Mouse (Mus musculus) spleen, adult 2 months (tissue): ENCODE data around the gene Hoxd10. TPM values are rescaled to one million over a fixed set of nuclear protein-coding genes. Genes with fewer than 3 reads are reported as not detected.

Source experiments
- DNase-seq, 2 experiments: peaks; one replicate each; pipeline versions ENCODE4 v3.0.0 to v3.0.0-alpha.2; 2012 to 2021; ENCODE audit warnings: low spot score in 2 of 2, low read depth in 1 of 2
- H3K27ac ChIP-seq: fragments of 200-500 bp; 2 replicates; pipeline ENCODE4 v1.5.1; 2012; ENCODE audit warnings: low read length, inconsistent platforms; ENCODE audit not compliant: insufficient read depth
- H3K27me3 ChIP-seq: fragments of 200-500 bp; 2 replicates; pipeline ENCODE4 v1.6.1; 2012; ENCODE audit warnings: mild to moderate bottlenecking, moderate library complexity, low read length, inconsistent platforms; ENCODE audit not compliant: control insufficient read depth, insufficient read depth
- H3K36me3 ChIP-seq: fragments of 200-500 bp; 2 replicates; pipeline ENCODE4 v1.6.1; 2012; ENCODE audit warnings: mild to moderate bottlenecking, low read length, inconsistent platforms; ENCODE audit not compliant: control insufficient read depth, insufficient read depth
- H3K4me1 ChIP-seq: fragments of 200-500 bp; 2 replicates; pipeline ENCODE4 v1.6.1; 2011; ENCODE audit warnings: inconsistent platforms; ENCODE audit not compliant: control insufficient read depth, insufficient read depth, insufficient read length
- H3K4me3 ChIP-seq: fragments of 200-500 bp; 2 replicates; pipeline ENCODE4 v1.5.1; 2011; ENCODE audit warnings: mild to moderate bottlenecking, inconsistent platforms; ENCODE audit not compliant: insufficient read depth, insufficient read length; ENCODE audit errors: extremely low read depth
- CTCF ChIP-seq: fragments of 200-500 bp; IDR thresholded peaks from 2 replicates; pipeline ENCODE4 v1.5.1; 2011; ENCODE audit warnings: mild to moderate bottlenecking, inconsistent platforms; ENCODE audit not compliant: insufficient read depth, insufficient read length, insufficient replicate concordance; ENCODE audit errors: extremely low read depth
- POLR2A ChIP-seq: fragments of 200-500 bp; IDR thresholded peaks from 2 replicates; pipeline ENCODE4 v1.6.1; 2011; ENCODE audit warnings: low read depth, low read length, inconsistent platforms
- WGBS: fragments of 180-500 bp; shearing (Covaris S2); methylation state at CpG from one replicate; pipeline ENCODE4 v1.1.7; 2018; 5-methylcytosine and 5-hydroxymethylcytosine counted together
- polyA plus RNA-seq: library from polyadenylated mRNA; depleted of rRNA; stranded (reverse); fragments of >200 nt; gene quantifications from 2 replicates; pipeline ENCODE4 v1.2.3, GENCODE M21; 2012

The Hoxd10 gene
- polyA plus RNA-seq, 1 experiment: not detected

DNA sequence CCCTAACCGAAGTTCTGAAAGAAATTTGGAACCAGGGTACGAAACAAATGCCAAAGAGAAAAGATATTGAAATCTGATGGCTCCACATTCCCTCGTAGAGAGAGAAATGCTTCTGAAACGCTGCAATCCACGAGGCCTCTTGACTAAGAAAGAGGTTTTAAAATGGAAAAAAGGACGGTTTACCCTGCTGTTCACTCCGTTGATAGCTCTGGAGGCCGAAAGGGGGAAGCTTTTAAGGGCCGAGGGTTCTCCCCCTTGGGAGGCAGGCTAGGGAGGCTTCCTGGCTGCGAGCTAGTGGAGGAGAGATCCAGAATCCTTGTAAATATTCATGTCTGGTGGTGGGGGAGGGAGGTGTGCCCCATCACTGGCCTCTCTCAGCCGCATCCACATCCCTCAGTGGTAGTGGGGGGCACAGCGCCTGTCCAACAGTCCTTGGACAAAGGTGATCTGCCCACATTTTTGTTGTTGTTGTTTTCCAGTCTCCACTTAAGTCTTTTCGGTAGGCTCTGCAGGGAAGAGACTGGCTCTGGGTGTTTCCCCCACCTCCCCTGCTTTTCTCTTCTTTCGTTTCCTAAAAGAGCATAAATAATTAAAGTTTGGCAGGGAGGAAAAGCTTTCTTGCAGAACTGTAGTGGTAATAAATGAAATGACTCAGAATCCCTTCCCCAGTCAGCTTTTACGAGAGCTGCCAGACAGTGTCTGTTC, 12.7 kb upstream of the Hoxd10 start, which contains the start of gene Hoxd11:
TSS of gene Hoxd11 (plus strand) at position 667 of the 705 bp plus-strand sequence.
- WGBS: 4% methylated on average over 15 of the region's 15 CpGs
- H3K4me3 ChIP-seq: no peak within 1 kb of the TSS
- no peaks in the 10 kb centered on the region for H3K36me3 ChIP-seq
- no peak within 1 kb of the TSS for H3K27ac ChIP-seq
- DNase-seq: no peak
- peaks cover 5% of the 10 kb centered on the region for H3K4me1 ChIP-seq
- peaks cover 48% of the 10 kb centered on the region for H3K27me3 ChIP-seq
- TF ChIP-seq CTCF (no peak), POLR2A (no peak)

DNA sequence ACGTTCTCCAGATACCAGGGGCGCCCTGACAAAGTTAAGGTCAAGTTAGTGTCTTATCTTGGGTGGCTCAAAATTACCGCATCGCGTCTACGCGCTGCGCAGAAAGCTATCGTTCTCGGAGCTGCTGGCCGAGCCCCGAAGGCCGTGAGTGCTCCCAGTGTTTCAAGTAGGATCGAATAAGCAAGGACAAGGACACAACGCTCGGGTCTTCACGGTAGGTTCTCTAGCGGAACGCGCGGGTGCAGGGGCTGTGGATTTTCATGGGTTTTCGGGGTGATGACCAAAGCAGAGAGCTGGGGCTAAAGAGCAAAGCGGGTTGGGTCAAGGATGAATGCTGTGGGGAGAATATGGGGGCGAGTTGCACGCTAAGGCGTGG, 12.1 kb upstream of the Hoxd10 start:
- Histone ChIP-seq H3K4me3 (no peak overlapping the region), H3K4me1 (peaks cover 5% of the 10 kb centered on the region), H3K36me3 (no peaks in the 10 kb centered on the region), H3K27me3 (peaks cover 48% of the 10 kb centered on the region), H3K27ac (no peak overlapping the region)
- 4% methylated on average over 26 of the region's 26 CpGs for WGBS
- TF ChIP-seq POLR2A (no peak), CTCF (no peak)
- no peak for DNase-seq

DNA sequence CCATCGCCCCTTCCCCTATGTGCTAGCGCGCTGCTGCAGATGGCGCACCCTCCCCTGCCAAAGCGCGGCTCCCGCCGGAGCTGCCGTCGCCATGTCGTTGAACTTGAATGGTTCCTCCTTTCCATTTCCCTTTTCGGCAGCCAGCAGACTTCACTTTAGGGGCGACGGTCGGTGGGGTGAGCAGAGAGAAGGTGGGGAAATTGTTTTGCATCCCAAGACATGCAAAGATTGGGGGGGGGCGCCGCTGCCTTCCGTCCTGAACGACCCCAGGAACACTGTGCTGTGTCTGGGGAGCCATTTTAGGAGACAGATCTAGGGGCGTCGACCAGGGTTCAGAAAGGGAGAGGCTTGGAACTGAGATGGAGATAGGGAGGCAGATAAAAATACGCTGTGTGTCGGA, 11.7 kb upstream of the Hoxd10 start:
- no peak for TF ChIP-seq CTCF
- no peak for TF ChIP-seq POLR2A
- Histone ChIP-seq H3K27me3 (peaks cover 47% of the 10 kb centered on the region), H3K36me3 (no peaks in the 10 kb centered on the region), H3K4me3 (no peak overlapping the region), H3K4me1 (peaks cover 5% of the 10 kb centered on the region), H3K27ac (no peak overlapping the region)
- 3% methylated on average over 23 of the region's 23 CpGs for WGBS
- no peak for DNase-seq

- no peaks in the 10 kb centered on the region for H3K36me3 ChIP-seq
- peaks cover 5% of the 10 kb centered on the region for H3K4me1 ChIP-seq
- TF ChIP-seq POLR2A (no peak), CTCF (no peak)
- DNase-seq: no peak
- WGBS: 8% methylated on average over 21 of the region's 21 CpGs
- no peak overlapping the region for H3K27ac ChIP-seq
- peaks cover 40% of the 10 kb centered on the region for H3K27me3 ChIP-seq
- H3K4me3 ChIP-seq: no peak overlapping the region
Measured at GRCm38 (mm10) chr2:74680561-74681398, 10.9 kb upstream of the Hoxd10 start.

- Histone ChIP-seq H3K36me3 (no peaks in the 10 kb centered on the region), H3K4me1 (peaks cover 5% of the 10 kb centered on the region), H3K27ac (no peak overlapping the region), H3K4me3 (no peak overlapping the region), H3K27me3 (peaks cover 43% of the 10 kb centered on the region)
- no peak for TF ChIP-seq CTCF
- 4% methylated on average over 78 of the region's 78 CpGs for WGBS
- DNase-seq: no peak
Measured at GRCm38 (mm10) chr2:74681594-74682531, 9.9 kb upstream of the Hoxd10 start.

DNA sequence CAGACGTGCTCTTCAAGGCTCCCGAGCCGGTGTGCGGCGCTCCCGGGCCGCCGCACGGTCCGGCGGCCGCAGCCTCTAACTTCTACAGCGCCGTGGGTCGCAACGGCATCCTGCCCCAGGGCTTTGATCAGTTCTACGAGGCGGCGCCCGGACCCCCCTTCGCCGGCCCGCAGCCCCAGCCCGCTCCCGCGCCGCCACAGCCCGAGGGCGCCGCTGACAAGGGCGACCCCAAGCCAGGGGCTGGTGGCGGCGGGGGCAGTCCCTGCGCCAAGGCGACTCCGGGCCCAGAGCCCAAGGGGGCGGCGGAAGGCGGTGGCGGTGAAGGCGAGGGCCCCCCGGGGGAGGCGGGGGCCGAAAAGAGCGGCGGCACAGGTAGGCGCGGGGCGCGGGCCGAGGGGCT, 8.9 kb upstream of the Hoxd10 start:
- H3K4me1 ChIP-seq: peaks cover 5% of the 10 kb centered on the region
- no peak for TF ChIP-seq POLR2A
- no peak for TF ChIP-seq CTCF
- peaks cover 51% of the 10 kb centered on the region for H3K27me3 ChIP-seq
- 9% methylated on average over 43 of the region's 51 CpGs for whole genome bisulfite sequencing
- no peak for DNase-seq
- no peak overlapping the region for H3K4me3 ChIP-seq
- H3K36me3 ChIP-seq: no peaks in the 10 kb centered on the region
- no peak overlapping the region for H3K27ac ChIP-seq

GRCm38 (mm10) chr2:74683471-74683951, 8.2 kb upstream of the Hoxd10 start:
- WGBS: 7% methylated on average over 18 of the region's 18 CpGs
- Histone ChIP-seq H3K27ac (no peak overlapping the region), H3K4me3 (no peak overlapping the region), H3K36me3 (no peaks in the 10 kb centered on the region), H3K4me1 (peaks cover 5% of the 10 kb centered on the region), H3K27me3 (peaks cover 53% of the 10 kb centered on the region)
- no peak for TF ChIP-seq POLR2A
- TF ChIP-seq CTCF: no peak
- DNase-seq: no peak
